Mouse (Mus musculus) midbrain, embryonic 16.5 days (tissue): ENCODE measurements around the gene Wt1. TPM values are rescaled to one million over a fixed set of nuclear protein-coding genes. Genes with fewer than 3 reads are reported as not detected.

Source experiments
- ATAC-seq: fragments of 200-750 bp; cut with Nextera tagmentation; 2 replicates; pipeline ENCODE4 v1.8.0; 2017; ENCODE audit warnings: moderate TSS enrichment
- H3K27ac ChIP-seq: fragments of 300-500 bp; sonication (generic); 2 replicates; pipeline ENCODE4 v1.5.1; 2014; ENCODE audit warnings: mild to moderate bottlenecking, low read length, mixed read lengths
- H3K27me3 ChIP-seq: fragments of 300-500 bp; sonication (generic); 2 replicates; pipeline ENCODE4 v1.6.1; 2014; ENCODE audit warnings: low read depth, low read length, mixed read lengths; ENCODE audit not compliant: control insufficient read depth, insufficient read depth
- H3K36me3 ChIP-seq: fragments of 300-500 bp; sonication (generic); 2 replicates; pipeline ENCODE4 v1.6.1; 2014; ENCODE audit warnings: mild to moderate bottlenecking, low read length, moderate library complexity, mixed read lengths; ENCODE audit not compliant: control insufficient read depth, insufficient read depth
- H3K4me1 ChIP-seq: fragments of 300-500 bp; sonication (generic); 2 replicates; pipeline ENCODE4 v1.6.1; 2014; ENCODE audit warnings: mild to moderate bottlenecking, low read length, mixed read lengths; ENCODE audit not compliant: control insufficient read depth, insufficient read depth
- H3K4me2 ChIP-seq: fragments of 300-500 bp; sonication (generic); 2 replicates; pipeline ENCODE4 v1.6.1; 2014; ENCODE audit warnings: mild to moderate bottlenecking, low read length, mixed read lengths
- H3K4me3 ChIP-seq: fragments of 300-500 bp; sonication (generic); 2 replicates; pipeline ENCODE4 v1.5.1; 2014; ENCODE audit warnings: low read depth, mild to moderate bottlenecking, low read length, moderate library complexity, mixed read lengths
- H3K9ac ChIP-seq: fragments of 300-500 bp; sonication (generic); 2 replicates; pipeline ENCODE4 v1.6.1; 2014; ENCODE audit warnings: low read depth, low read length, mixed read lengths
- H3K9me3 ChIP-seq: fragments of 300-500 bp; sonication (generic); replicated peaks from 2 replicates; pipeline ENCODE4 v1.6.1; 2014; ENCODE audit warnings: mild to moderate bottlenecking, low read length, mixed read lengths; ENCODE audit not compliant: control insufficient read depth, poor library complexity, severe bottlenecking
- WGBS: fragments of 180-500 bp; shearing (Covaris S2); extraction: QIAGEN DNeasy Blood & Tissue Kit; methylation state at CpG from one replicate; pipeline ENCODE4 v1.1.7; 2014; 5-methylcytosine and 5-hydroxymethylcytosine counted together
- polyA plus RNA-seq: library from polyadenylated mRNA; unstranded; fragments of >200 nt; fragmentation: Nextera tagmentation; extraction: Ambion mirVana; gene quantifications from 2 replicates; pipeline ENCODE4 v1.2.1, GENCODE M21; 2015

Gene Wt1
- polyA plus RNA-seq, 1 experiment from 2014 or later, result 0.13 TPM

DNA sequence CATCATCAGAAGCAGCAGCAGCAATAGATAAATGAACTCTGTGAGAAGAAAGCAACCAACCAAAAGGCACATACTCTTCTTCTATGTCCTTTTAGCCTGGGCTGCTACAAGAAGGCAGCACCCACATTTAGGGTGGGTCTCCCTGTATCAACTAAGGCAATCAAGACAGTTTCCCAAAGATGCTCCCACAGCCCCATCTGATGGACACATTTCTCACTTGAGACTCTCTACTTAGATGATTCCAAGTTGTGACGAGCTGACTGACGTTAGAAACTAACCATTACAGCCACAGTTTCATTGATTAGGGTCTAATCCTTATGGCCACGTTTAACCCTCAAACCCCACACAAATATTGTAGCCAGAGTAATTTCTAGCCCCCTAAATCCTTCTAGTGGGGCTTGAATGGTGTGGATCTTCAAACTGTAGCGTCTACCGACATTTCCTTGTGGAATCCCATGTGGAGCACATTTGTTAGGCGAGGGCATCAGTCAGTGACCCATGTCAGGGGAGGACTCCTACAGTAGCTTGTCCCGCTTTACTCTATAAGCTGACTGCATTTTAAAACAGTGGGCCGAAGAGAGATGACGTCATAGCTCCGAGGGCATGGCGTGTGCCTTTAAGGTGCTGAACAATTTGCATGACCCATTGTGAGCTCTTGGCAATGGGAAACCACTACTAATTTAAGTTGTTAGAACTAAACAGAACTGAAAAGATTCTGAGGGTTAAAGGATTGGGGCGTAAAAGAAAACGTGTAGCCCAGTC is 59.6 kb downstream of the Wt1 start:
- 82% methylated on average over 13 of the region's 13 CpGs for WGBS
- H3K4me1 ChIP-seq, result no peaks in the 10 kb centered on the region
- no peak overlapping the region for H3K4me3 ChIP-seq
- no peak overlapping the region for H3K4me2 ChIP-seq
- no peaks in the 10 kb centered on the region for H3K27me3 ChIP-seq
- H3K27ac ChIP-seq, result no peak overlapping the region
- no peak overlapping the region for H3K9ac ChIP-seq
- H3K36me3 ChIP-seq, result no peaks in the 10 kb centered on the region
- H3K9me3 ChIP-seq, result no peaks in the 10 kb centered on the region
- ATAC-seq, result no peak

GRCm38 (mm10) chr2:105186591-105186990 is 60.3 kb downstream of the Wt1 start:
- Histone ChIP-seq H3K27me3 (no peaks in the 10 kb centered on the region), H3K4me2 (no peak overlapping the region), H3K9ac (no peak overlapping the region), H3K36me3 (no peaks in the 10 kb centered on the region), H3K4me3 (no peak overlapping the region), H3K9me3 (no peaks in the 10 kb centered on the region), H3K27ac (no peak overlapping the region), H3K4me1 (no peaks in the 10 kb centered on the region)
- ATAC-seq, result no peak
- 83% methylated on average over 5 of the region's 5 CpGs for whole genome bisulfite sequencing

DNA sequence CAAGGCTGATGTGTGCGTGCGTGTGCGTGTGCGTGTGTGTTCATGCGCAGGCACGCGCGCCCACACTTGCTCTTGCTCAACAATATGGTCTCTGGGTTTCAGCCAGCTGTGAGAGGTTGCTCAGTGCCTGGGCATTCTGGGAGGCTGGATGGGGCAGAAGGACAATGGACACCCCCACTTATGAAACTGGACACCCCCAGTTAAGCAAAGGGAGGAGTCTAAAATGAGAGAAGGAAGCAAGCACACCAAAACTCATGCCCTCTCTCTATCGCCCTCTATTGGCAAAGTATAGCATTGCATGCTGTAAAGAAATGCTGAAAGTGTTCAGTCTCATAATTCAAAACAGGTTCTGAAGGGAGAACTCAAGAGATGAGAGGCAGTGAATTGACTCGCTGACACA is 61.9 kb downstream of the Wt1 start:
- Histone ChIP-seq H3K4me3 (no peak overlapping the region), H3K27ac (no peak overlapping the region), H3K27me3 (no peaks in the 10 kb centered on the region), H3K9me3 (no peaks in the 10 kb centered on the region), H3K4me1 (no peaks in the 10 kb centered on the region), H3K9ac (no peak overlapping the region), H3K36me3 (no peaks in the 10 kb centered on the region), H3K4me2 (no peak overlapping the region)
- no peak for ATAC-seq
- 82% methylated on average over 10 of the region's 10 CpGs for WGBS

DNA sequence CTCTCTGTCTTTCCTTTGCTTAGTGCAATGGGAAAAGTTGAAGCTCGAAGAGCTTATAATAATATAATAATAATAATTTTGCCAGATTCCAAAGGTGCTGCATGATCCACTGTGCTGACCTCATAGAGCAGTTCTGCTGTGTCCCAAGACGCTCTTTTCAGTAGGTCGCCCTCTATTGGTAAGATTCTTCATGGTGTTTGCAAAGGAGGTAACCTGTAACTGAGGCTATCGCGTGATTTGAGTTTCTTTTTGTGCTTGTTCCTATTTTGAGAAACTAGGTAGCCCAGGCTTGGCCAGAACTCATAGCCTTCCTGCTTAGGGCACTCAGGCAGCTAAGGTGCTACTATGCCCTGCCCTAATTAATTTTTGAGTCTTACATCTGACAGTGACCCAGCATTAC is 63.0 kb downstream of the Wt1 start:
- Histone ChIP-seq H3K4me1 (no peaks in the 10 kb centered on the region), H3K9me3 (no peaks in the 10 kb centered on the region), H3K4me2 (no peak overlapping the region), H3K4me3 (no peak overlapping the region), H3K36me3 (no peaks in the 10 kb centered on the region), H3K27me3 (no peaks in the 10 kb centered on the region), H3K9ac (no peak overlapping the region), H3K27ac (no peak overlapping the region)
- WGBS, result 38% methylated on average over 5 of the region's 5 CpGs
- ATAC-seq, result no peak

- no peak overlapping the region for H3K4me3 ChIP-seq
- no peak overlapping the region for H3K27ac ChIP-seq
- H3K36me3 ChIP-seq, result no peaks in the 10 kb centered on the region
- ATAC-seq, result no peak
- H3K4me1 ChIP-seq, result no peaks in the 10 kb centered on the region
- H3K4me2 ChIP-seq, result no peak overlapping the region
- no peaks in the 10 kb centered on the region for H3K27me3 ChIP-seq
- WGBS, result 41% methylated on average over 8 of the region's 8 CpGs
- H3K9ac ChIP-seq, result no peak overlapping the region
- H3K9me3 ChIP-seq, result no peaks in the 10 kb centered on the region
Observed at GRCm38 (mm10) chr2:105200152-105200551, 73.8 kb downstream of the Wt1 start.

GRCm38 (mm10) chr2:105206563-105207174 is 80.3 kb downstream of the Wt1 start:
- H3K27ac ChIP-seq, result no peak overlapping the region
- no peaks in the 10 kb centered on the region for H3K9me3 ChIP-seq
- no peak overlapping the region for H3K4me2 ChIP-seq
- H3K4me1 ChIP-seq, result no peaks in the 10 kb centered on the region
- no peaks in the 10 kb centered on the region for H3K36me3 ChIP-seq
- ATAC-seq, result no peak
- no peak overlapping the region for H3K4me3 ChIP-seq
- no peaks in the 10 kb centered on the region for H3K27me3 ChIP-seq
- WGBS, result 85% methylated on average over 9 of the region's 9 CpGs
- H3K9ac ChIP-seq, result no peak overlapping the region

- no peak overlapping the region for H3K4me2 ChIP-seq
- H3K4me1 ChIP-seq, result no peaks in the 10 kb centered on the region
- WGBS, result 75% methylated on average over 7 of the region's 7 CpGs
- H3K36me3 ChIP-seq, result no peaks in the 10 kb centered on the region
- no peak for ATAC-seq
- no peaks in the 10 kb centered on the region for H3K9me3 ChIP-seq
- no peak overlapping the region for H3K9ac ChIP-seq
- H3K27me3 ChIP-seq, result no peaks in the 10 kb centered on the region
- H3K27ac ChIP-seq, result no peak overlapping the region
- no peak overlapping the region for H3K4me3 ChIP-seq
Observed at GRCm38 (mm10) chr2:105212839-105213238, 86.5 kb downstream of the Wt1 start.

DNA sequence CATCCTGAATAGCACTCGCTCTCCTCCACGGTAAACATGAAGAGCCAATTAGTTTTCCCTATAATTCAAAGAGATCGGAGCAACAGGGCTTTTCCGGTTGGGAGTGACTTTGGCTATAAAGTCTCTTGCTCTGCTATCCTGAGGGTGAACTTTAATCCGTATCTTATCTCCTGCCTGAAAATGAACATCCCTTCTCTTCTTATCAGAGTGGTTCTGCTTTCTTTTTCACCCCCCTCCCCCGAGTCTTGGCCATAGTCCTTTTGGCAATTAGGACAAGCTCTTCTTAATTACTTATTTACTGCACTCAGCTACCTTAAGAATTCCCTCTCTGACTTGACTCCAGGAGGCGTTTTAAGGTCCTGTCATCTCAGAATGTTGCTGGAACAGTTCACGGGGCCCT is 89.6 kb downstream of the Wt1 start:
- Histone ChIP-seq H3K9me3 (no peaks in the 10 kb centered on the region), H3K4me2 (no peak overlapping the region), H3K4me3 (no peak overlapping the region), H3K9ac (no peak overlapping the region), H3K27me3 (no peaks in the 10 kb centered on the region), H3K36me3 (no peaks in the 10 kb centered on the region), H3K4me1 (no peaks in the 10 kb centered on the region), H3K27ac (no peak overlapping the region)
- 70% methylated on average over 8 of the region's 8 CpGs for WGBS
- ATAC-seq, result no peak

DNA sequence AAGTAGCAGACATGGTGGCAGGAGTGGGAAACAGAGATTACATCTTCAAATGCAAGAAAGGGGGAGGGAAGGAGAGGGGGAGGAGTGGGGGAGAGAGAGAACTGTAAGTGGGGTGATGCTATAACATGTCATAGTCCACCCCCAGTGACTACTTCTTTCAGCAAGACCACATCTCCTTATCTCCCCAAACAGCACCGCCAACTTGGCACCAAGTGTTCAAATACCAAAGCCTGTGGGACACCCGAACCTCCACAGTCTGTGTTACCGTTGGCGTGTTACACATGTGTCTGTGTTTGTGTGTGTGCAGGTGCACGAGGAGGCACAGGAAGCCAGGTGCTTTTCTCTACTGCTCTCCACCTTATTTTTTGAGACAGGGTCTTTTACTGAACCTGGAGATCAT is 92.9 kb downstream of the Wt1 start:
- no peaks in the 10 kb centered on the region; the same call in 1 of the 2 replicates for H3K4me1 ChIP-seq
- no peak for ATAC-seq
- no peaks in the 10 kb centered on the region for H3K9me3 ChIP-seq
- H3K27ac ChIP-seq, result no peak overlapping the region
- 86% methylated on average over 5 of the region's 5 CpGs for whole genome bisulfite sequencing
- no peak overlapping the region for H3K4me2 ChIP-seq
- H3K36me3 ChIP-seq, result no peaks in the 10 kb centered on the region
- H3K9ac ChIP-seq, result no peak overlapping the region
- H3K27me3 ChIP-seq, result peaks cover 4% of the 10 kb centered on the region
- no peak overlapping the region for H3K4me3 ChIP-seq
